Mouse (Mus musculus): ENCODE measurements around the gene Icam2.

- TF ChIP-seq POLR2A (IDR thresholded peaks at IDR 0.05; ENCODE audit: borderline replicate concordance, insufficient read depth, low read length) = no peak
- no peak for TF ChIP-seq CTCF (IDR thresholded peaks at IDR 0.05; ENCODE audit: borderline replicate concordance, insufficient read depth, low read depth, low read length)
These were observed 59.4 kb downstream of the Icam2 start for GRCm38 (mm10) chr11:106328521-106328920.

All from cerebellum, adult 2 months (tissue).